Mouse (Mus musculus) hindbrain, embryonic 16.5 days (tissue): ENCODE data around the gene Chst11. TPM values are rescaled to one million over a fixed set of nuclear protein-coding genes. Genes with fewer than 3 reads are reported as not detected.

ENCODE experiments used
- ATAC-seq: fragments of 200-750 bp; cut with Nextera tagmentation; 2 replicates; pipeline ENCODE4 v1.8.0; 2017; ENCODE audit warnings: moderate TSS enrichment, moderate library complexity
- H3K27ac ChIP-seq: fragments of 300-500 bp; sonication (generic); 2 replicates; pipeline ENCODE4 v1.5.1; 2014; ENCODE audit warnings: low read depth, mild to moderate bottlenecking, control low read depth, low read length, moderate library complexity
- H3K27me3 ChIP-seq: fragments of 300-500 bp; sonication (generic); replicated peaks from 2 replicates; pipeline ENCODE4 v1.6.1; 2014; ENCODE audit warnings: low read length; ENCODE audit not compliant: control insufficient read depth, insufficient read depth
- H3K36me3 ChIP-seq: fragments of 300-500 bp; sonication (generic); 2 replicates; pipeline ENCODE4 v1.6.1; 2014; ENCODE audit warnings: mild to moderate bottlenecking, low read length, moderate library complexity, mixed read lengths; ENCODE audit not compliant: control insufficient read depth, insufficient read depth
- H3K4me1 ChIP-seq: fragments of 300-500 bp; sonication (generic); 2 replicates; pipeline ENCODE4 v1.6.1; 2014; ENCODE audit warnings: low read depth, low read length; ENCODE audit not compliant: control insufficient read depth, insufficient read depth
- H3K4me2 ChIP-seq: fragments of 300-500 bp; sonication (generic); 2 replicates; pipeline ENCODE4 v1.6.1; 2014; ENCODE audit warnings: mild to moderate bottlenecking, low read length, control low read depth, moderate library complexity
- H3K4me3 ChIP-seq: fragments of 300-500 bp; sonication (generic); 2 replicates; pipeline ENCODE4 v1.5.1; 2014; ENCODE audit warnings: mild to moderate bottlenecking, low read length, control low read depth, moderate library complexity
- H3K9ac ChIP-seq: fragments of 300-500 bp; sonication (generic); 2 replicates; pipeline ENCODE4 v1.6.1; 2014; ENCODE audit warnings: low read depth, mild to moderate bottlenecking, control low read depth, low read length, moderate library complexity
- H3K9me3 ChIP-seq: fragments of 300-500 bp; sonication (generic); 2 replicates; pipeline ENCODE4 v1.6.1; 2014; ENCODE audit warnings: mild to moderate bottlenecking, low read length, moderate library complexity; ENCODE audit not compliant: control insufficient read depth
- WGBS: fragments of 180-500 bp; shearing (Covaris S2); extraction: QIAGEN DNeasy Blood & Tissue Kit; methylation state at CpG from one replicate; pipeline ENCODE4 v1.1.7; 2014; 5-methylcytosine and 5-hydroxymethylcytosine counted together
- polyA plus RNA-seq: library from polyadenylated mRNA; unstranded; fragments of >200 nt; fragmentation: Nextera tagmentation; extraction: Ambion mirVana; gene quantifications from 2 replicates; pipeline ENCODE4 v1.2.1, GENCODE M21; 2015

The Chst11 gene
- polyA plus RNA-seq, 1 experiment from 2014 or later, result 3.6 TPM

DNA sequence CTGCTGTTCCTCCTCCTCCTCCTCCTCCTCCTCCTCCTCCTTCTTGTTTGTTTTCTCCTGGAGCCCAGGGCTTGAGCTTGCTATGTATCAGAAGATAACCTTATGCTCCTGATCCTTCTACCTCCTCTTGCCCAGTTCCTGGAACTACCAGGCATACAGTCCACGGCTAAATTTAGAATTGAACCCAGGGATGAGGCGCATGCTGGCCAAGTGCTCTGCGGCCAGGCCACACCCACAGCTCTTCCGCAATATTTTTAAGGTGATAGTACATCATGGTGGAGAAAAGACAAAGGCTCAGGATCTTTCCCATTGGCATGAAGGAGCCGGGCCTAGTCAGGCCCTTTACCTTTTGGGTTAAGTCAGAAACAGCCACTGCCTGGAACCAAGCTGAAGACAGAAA is 213.4 kb downstream of the Chst11 start:
- H3K27me3 ChIP-seq, result no peaks in the 10 kb centered on the region
- no peak overlapping the region for H3K9ac ChIP-seq
- no peaks in the 10 kb centered on the region for H3K9me3 ChIP-seq
- 89% methylated on average over 5 of the region's 5 CpGs for WGBS
- no peak overlapping the region for H3K4me2 ChIP-seq
- H3K36me3 ChIP-seq, result no peaks in the 10 kb centered on the region
- no peak overlapping the region for H3K27ac ChIP-seq
- H3K4me3 ChIP-seq, result no peak overlapping the region
- ATAC-seq, result no peak
- H3K4me1 ChIP-seq, result no peaks in the 10 kb centered on the region

DNA sequence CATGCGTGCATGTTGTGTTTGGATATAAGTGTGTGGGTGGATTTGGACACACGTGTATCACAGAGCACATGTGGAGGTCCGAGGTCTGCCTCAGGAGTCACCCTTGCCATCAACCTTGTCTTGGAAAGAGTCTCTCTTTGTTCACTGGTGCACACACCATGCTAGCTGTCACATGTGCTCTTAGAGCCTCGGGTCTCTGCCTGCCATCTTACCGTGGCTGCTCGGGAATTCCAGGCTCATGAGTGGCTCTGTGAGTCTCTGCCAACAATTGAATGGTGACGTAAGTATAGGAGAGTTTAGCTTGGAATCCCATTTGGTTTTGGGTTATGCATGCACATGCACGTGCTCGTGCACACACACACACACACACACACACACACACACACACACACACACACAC is 214.0 kb downstream of the Chst11 start:
- Histone ChIP-seq H3K9ac (no peak overlapping the region), H3K27ac (no peak overlapping the region), H3K4me3 (no peak overlapping the region), H3K27me3 (no peaks in the 10 kb centered on the region), H3K36me3 (no peaks in the 10 kb centered on the region), H3K4me1 (no peaks in the 10 kb centered on the region), H3K9me3 (no peaks in the 10 kb centered on the region), H3K4me2 (no peak overlapping the region)
- ATAC-seq, result no peak
- WGBS, result 82% methylated on average over 9 of the region's 9 CpGs

DNA sequence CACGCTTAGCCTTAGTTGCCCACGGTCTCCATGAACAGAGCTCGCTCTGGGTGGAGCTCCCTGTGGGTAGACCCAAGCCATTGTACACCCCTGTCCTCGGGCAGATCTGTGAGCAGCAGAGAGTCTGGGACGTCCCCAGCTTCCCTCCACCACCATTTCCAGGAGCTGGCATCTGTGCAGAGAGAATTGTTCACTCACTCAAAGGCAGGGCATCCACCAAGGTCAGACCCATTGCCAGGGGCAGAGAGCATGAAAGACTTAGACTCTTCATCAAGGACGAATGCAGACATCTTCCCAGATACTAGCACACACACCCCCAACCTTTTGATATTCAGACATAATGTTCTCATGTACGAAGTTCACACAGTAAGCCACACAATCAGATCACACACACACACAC is 216.2 kb downstream of the Chst11 start:
- WGBS, result 83% methylated on average over 7 of the region's 7 CpGs
- H3K4me2 ChIP-seq, result no peak overlapping the region
- H3K9ac ChIP-seq, result no peak overlapping the region
- ATAC-seq, result no peak
- H3K27ac ChIP-seq, result no peak overlapping the region
- no peaks in the 10 kb centered on the region; the same call in 1 of the 2 replicates for H3K4me1 ChIP-seq
- H3K36me3 ChIP-seq, result no peaks in the 10 kb centered on the region
- H3K9me3 ChIP-seq, result no peaks in the 10 kb centered on the region
- H3K27me3 ChIP-seq, result no peaks in the 10 kb centered on the region
- no peak overlapping the region for H3K4me3 ChIP-seq

DNA sequence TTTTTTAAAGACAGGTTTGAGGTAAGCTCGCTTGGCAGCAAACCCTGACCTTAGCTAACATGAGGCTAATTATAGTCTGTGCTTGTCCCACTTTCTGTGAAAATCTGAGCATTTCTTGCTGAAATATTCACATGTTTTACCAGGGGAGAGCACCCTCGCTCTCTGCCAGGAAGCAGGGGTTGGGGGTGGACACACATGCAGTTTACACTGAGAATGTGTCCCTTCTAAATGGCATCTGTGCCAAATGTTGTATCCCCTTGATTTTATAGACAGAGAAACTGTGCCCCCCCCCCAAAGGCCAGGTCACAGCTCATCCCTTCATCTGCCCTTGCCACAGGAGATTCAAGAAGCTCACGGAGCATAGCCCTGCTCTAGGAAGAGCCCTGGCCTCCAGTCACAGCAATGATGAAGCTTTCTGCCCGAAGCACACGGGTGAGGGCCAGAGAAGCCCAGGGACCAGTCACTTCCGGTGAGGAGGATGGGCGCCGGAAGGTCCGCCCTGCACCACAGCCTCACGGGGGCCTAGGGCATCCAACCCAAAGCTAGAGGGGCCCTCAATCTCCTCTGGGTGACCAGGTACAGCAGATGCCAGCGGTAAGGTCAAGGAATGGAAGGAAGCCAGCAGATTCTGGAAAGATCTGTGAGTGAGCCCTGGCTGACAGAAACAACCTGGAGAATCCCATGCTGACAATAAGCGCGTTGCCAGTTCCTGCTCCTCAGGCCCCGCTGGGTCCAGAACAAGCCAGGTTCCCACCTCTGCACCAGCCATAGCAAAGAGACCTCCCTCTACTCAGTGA is 217.8 kb downstream of the Chst11 start:
- Histone ChIP-seq H3K27me3 (no peaks in the 10 kb centered on the region), H3K9me3 (no peaks in the 10 kb centered on the region), H3K27ac (no peak overlapping the region; the same call in 1 of the 2 replicates), H3K9ac (no peak overlapping the region), H3K4me3 (no peak overlapping the region), H3K4me2 (no peak overlapping the region), H3K4me1 (no peaks in the 10 kb centered on the region; the same call in 1 of the 2 replicates), H3K36me3 (no peaks in the 10 kb centered on the region)
- 89% methylated on average over 14 of the region's 14 CpGs for WGBS
- ATAC-seq, result no peak

DNA sequence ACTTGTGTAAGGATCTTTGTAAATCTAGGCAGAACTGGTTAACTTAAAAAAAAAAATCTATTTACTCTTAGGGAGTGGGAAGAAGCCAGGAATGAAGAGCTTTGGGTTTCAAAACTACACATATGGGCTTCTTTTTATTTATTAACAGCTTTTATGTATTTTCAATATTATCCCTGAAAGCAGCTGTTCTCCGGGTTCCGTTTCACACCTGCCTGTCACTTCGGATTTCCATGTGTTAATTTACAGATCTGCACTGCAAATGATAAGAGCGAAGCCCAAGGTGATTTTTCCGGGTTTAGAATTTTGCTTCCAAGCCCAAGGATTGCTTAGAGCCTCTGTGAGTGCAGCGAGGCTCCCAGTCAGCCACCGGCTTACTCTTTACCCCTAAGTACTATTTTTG is 223.1 kb downstream of the Chst11 start:
- H3K9ac ChIP-seq, result no peak overlapping the region
- H3K27ac ChIP-seq, result no peak overlapping the region
- H3K4me1 ChIP-seq, result no peaks in the 10 kb centered on the region; the same call in none of the 2 replicates
- no peak overlapping the region for H3K4me3 ChIP-seq
- H3K4me2 ChIP-seq, result no peak overlapping the region
- 77% methylated on average over 7 of the region's 7 CpGs for WGBS
- ATAC-seq, result no peak
- no peaks in the 10 kb centered on the region for H3K36me3 ChIP-seq
- H3K27me3 ChIP-seq, result no peaks in the 10 kb centered on the region
- no peaks in the 10 kb centered on the region for H3K9me3 ChIP-seq

DNA sequence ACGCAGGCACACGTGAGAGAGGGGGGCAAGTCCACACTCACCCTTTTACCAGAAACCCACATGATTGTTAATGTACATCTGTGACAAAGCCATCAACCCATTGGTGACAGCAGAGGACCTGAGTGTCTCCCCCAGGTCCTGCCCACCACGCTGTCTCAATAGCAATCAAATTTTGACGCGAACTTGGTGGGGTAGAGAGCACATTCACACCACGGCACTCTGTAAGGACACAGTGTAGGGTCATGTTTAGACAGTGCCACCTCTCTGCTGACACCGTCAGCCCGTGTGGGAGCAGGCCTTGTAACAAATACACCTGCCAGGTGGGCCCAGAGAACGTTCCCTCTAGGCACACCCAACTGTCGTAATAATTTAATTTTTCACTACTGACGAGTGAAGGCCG is 224.1 kb downstream of the Chst11 start:
- no peak for ATAC-seq
- Histone ChIP-seq H3K9me3 (no peaks in the 10 kb centered on the region), H3K27ac (no peak overlapping the region), H3K27me3 (no peaks in the 10 kb centered on the region), H3K9ac (no peak overlapping the region), H3K4me2 (no peak overlapping the region), H3K4me1 (no peaks in the 10 kb centered on the region; the same call in none of the 2 replicates), H3K4me3 (no peak overlapping the region), H3K36me3 (no peaks in the 10 kb centered on the region)
- 72% methylated on average over 12 of the region's 12 CpGs for whole genome bisulfite sequencing

DNA sequence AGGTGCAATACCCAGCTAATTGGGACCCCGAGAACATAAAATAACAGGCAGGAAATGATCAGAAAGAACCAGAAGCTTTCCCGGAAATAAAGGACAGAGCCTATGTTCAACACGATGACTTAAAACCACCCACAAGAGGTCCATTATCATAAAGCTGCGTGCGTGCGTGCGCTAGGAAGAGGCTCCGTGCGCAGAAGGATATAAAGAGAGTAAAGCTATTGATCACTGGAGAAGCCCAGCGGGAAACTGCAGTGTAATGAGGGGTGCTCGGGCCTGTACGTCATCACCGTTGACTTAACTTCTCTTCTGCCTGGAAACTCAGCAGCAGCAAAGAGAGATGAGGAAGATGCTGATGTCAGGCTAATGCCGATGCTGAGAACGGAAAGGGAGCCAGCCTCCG is 224.8 kb downstream of the Chst11 start:
- Histone ChIP-seq H3K9ac (peak overlapping the region; percentile 21; the same call in 1 of the 2 replicates), H3K4me3 (no peak overlapping the region), H3K27ac (no peak overlapping the region), H3K9me3 (no peaks in the 10 kb centered on the region), H3K36me3 (no peaks in the 10 kb centered on the region), H3K4me2 (peak overlapping the region; percentile 36), H3K4me1 (no peaks in the 10 kb centered on the region; the same call in none of the 2 replicates), H3K27me3 (no peaks in the 10 kb centered on the region)
- no peak for ATAC-seq
- WGBS, result 55% methylated on average over 16 of the region's 16 CpGs

DNA sequence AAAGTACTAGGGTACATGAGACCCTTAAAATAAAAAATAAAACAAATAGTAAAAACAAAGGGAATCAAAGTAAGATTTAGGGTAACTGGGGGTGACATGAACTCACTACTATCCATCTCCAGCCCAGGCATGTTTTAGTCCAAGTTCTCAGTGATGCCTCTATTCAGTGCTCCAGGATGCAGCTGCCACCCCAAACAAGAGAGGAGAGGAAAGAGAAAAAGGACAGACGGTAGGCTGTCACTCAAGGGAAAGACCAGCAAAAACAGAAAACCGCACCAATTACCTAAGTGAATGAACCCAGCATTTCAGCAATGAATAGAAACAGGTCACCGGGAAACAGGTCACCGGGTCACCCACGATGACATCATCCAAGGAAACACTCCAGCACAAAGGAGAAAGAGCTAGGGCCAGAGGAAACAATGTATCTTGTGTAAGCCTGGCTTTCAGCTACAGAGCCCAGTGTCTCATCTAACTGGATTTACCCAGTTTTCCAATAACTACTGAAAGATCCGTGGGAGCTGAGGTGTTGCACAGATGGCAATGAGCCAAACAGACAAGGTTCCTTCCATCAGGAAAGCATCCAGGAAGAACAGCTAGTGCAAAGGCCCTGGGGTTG is 225.8 kb downstream of the Chst11 start:
- no peaks in the 10 kb centered on the region for H3K36me3 ChIP-seq
- ATAC-seq, result no peak
- H3K4me2 ChIP-seq, result no peak overlapping the region
- H3K4me3 ChIP-seq, result no peak overlapping the region
- no peak overlapping the region for H3K9ac ChIP-seq
- H3K4me1 ChIP-seq, result no peaks in the 10 kb centered on the region; the same call in none of the 2 replicates
- H3K27ac ChIP-seq, result no peak overlapping the region
- no peaks in the 10 kb centered on the region for H3K27me3 ChIP-seq
- WGBS, result 23% methylated on average over 6 of the region's 6 CpGs
- H3K9me3 ChIP-seq, result no peaks in the 10 kb centered on the region

DNA sequence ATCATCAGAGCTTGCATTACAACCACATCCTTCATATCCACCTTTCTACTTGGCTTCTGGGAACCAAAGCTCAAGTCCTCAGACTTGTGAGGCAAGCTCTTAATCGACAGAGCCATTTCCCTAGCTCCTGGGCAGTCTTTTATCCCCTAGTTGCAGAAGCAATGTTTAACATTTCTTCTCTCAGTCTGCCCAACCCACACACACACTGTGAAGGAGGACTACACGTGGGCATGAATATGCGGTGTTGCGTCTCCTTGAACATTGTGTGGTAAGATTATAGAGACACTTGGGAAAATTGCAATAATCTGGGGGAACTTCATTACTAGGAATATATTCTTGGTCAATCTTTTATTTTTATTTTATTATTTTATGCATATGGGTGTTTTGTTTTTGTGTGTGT is 227.3 kb downstream of the Chst11 start:
- Histone ChIP-seq H3K36me3 (no peaks in the 10 kb centered on the region), H3K27me3 (no peaks in the 10 kb centered on the region), H3K4me2 (no peak overlapping the region), H3K4me1 (no peaks in the 10 kb centered on the region; the same call in none of the 2 replicates), H3K9ac (no peak overlapping the region), H3K9me3 (no peaks in the 10 kb centered on the region), H3K27ac (no peak overlapping the region), H3K4me3 (no peak overlapping the region)
- ATAC-seq, result no peak
- WGBS, result 93% methylated on average over 4 of the region's 4 CpGs
